Mouse (Mus musculus) erythroblast, embryonic 14.5 days (primary cell): Measurements from ENCODE around the gene Emp3.

ENCODE experiments used
- GATA1 ChIP-seq: IDR thresholded peaks from 2 replicates; pipeline ENCODE4 v1.6.1; 2012; ENCODE audit warnings: low read length, inconsistent platforms, mixed read lengths
- TAL1 ChIP-seq: IDR thresholded peaks from 3 replicates; pipeline ENCODE4 v1.6.1; 2012; ENCODE audit warnings: low read length, inconsistent platforms, mixed read lengths

GRCm38 (mm10) chr7:45881011-45881410, 40.2 kb downstream of the Emp3 start:
- TF ChIP-seq GATA1, result no peak
- no peak for TF ChIP-seq TAL1
